Mouse (Mus musculus): ENCODE measurements around the gene Il1r2. TPM values are rescaled to one million over a fixed set of nuclear protein-coding genes. Genes with fewer than 3 reads are reported as not detected.
A peak's percentile ranks its signal among the peaks of the same experiment; 100 is the strongest.

The Il1r2 gene
- polyA plus RNA-seq, 2 experiments, result 0.58 to 1.8 TPM

DNA sequence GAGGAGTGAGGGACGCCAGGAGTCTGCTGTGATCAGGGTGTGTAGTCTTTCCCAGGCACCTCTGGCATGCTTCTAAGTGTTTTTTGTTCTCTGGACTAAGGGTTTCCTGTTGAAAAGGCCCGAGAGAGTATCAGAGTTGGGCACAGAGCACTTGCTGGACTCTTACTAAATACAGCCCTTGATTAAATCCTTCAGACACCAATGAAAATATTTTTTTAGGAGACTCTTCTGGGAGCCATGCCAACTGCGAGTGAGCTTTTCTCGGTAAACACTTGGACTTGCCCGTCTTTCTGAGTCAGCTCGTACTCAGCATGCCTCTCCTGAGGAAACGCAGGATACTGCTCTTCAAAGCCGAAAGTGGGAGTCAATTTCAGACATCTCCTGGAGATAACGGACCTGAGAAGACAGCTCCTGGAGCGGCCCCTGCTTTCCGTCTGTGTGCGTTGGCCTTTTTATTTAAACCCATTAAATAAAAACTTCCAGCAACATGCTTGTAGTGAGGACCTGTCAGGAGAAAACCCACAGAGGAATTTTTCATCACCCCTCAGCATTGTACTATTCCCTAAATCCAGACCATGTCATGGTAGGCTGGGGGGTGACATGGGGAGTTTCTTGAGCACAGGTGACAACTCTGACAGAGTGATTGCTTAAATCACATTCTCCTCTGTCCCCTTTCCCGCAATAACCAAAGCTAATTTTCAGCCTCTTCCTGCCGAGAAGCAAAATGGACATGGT, 66.1 kb downstream of the Il1r2 start:
- DNase-seq (ENCODE audit: low spot score), result peak; percentile 69
- 50% methylated on average over 14 of the region's 14 CpGs for WGBS

DNA sequence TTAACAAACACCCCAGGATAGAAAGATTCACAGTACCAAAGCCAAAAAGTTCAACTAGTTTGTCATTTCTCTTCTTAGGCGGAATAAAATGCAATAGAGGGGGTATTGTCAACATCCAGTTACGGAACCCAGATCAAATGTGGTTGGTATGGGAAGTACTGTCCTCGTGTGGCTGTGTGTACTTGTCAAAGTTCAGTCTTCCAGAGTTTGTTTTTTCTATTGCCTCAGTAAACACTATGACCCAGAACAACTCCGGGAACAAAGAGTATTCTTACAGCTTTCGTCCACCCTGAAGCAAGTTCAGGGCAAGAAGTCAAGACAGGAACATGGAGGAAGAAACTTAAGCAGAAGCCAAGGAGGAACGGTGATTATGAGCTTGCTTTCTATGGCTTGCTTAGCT, 82.2 kb downstream of the Il1r2 start:
- no peak overlapping the region for H3K9ac ChIP-seq (ENCODE audit: low read depth, low read length, severe bottlenecking)

More for the DNA sequence above, 66.1 kb downstream of the Il1r2 start:
- Histone ChIP-seq H3K9ac (ENCODE audit: low read depth, low read length, severe bottlenecking) (no peak overlapping the region), H3K36me3 (ENCODE audit: control insufficient read depth, insufficient read depth, low read length) (no peaks in the 10 kb centered on the region), H3K4me1 (ENCODE audit: control insufficient read depth, insufficient read depth, low read length) (peaks cover 8% of the 10 kb centered on the region), H3K4me3 (replicated peaks; ENCODE audit: low read length) (no peak overlapping the region), H3K4me2 (replicated peaks; ENCODE audit: low read depth, low read length, severe bottlenecking) (0 out of 2 replicates have a peak overlapping the region, but pooled peaks have one; percentile 1), H3K9me3 (ENCODE audit: control insufficient read depth, low read length) (no peaks in the 10 kb centered on the region), H3K27ac (replicated peaks; ENCODE audit: low read depth, low read length) (peak overlapping the region; percentile 43; the same call in 1 of the 2 replicates), H3K27me3 (ENCODE audit: control insufficient read depth, insufficient read depth, low read length) (no peaks in the 10 kb centered on the region)
- peak; percentile 65 for ATAC-seq (ENCODE audit: low FRiP score, low read depth)
- TF ChIP-seq POLR2A (IDR thresholded peaks at IDR 0.05; ENCODE audit: borderline replicate concordance, extremely low read depth, insufficient read depth, insufficient read length), result no peak

GRCm38 (mm10) chr1:40163329-40163917, 89.5 kb downstream of the Il1r2 start:
- Histone ChIP-seq H3K4me2 (replicated peaks; ENCODE audit: low read depth, low read length, severe bottlenecking) (no peak overlapping the region), H3K27ac (replicated peaks; ENCODE audit: low read depth, low read length) (no peak overlapping the region), H3K9ac (ENCODE audit: low read depth, low read length, severe bottlenecking) (no peak overlapping the region), H3K4me3 (replicated peaks; ENCODE audit: low read length) (no peak overlapping the region), H3K9me3 (ENCODE audit: control insufficient read depth, low read length) (0 out of 2 replicates have a peak, but pooled peaks cover 2% of the 10 kb centered on the region), H3K4me1 (ENCODE audit: control insufficient read depth, insufficient read depth, low read length) (no peaks in the 10 kb centered on the region), H3K27me3 (ENCODE audit: control insufficient read depth, insufficient read depth, low read length) (no peaks in the 10 kb centered on the region), H3K36me3 (ENCODE audit: control insufficient read depth, insufficient read depth, low read length) (no peaks in the 10 kb centered on the region)
- ATAC-seq (ENCODE audit: low FRiP score, low read depth), result no peak
- no peak for DNase-seq (ENCODE audit: low spot score)
- WGBS, result 87% methylated on average over 4 of the region's 4 CpGs
- TF ChIP-seq POLR2A (IDR thresholded peaks at IDR 0.05; ENCODE audit: borderline replicate concordance, extremely low read depth, insufficient read depth, insufficient read length), result no peak

More for the DNA sequence above, 82.2 kb downstream of the Il1r2 start:
- H3K27me3 ChIP-seq (ENCODE audit: control insufficient read depth, insufficient read depth, low read length), result no peaks in the 10 kb centered on the region
- no peak for TF ChIP-seq POLR2A (IDR thresholded peaks at IDR 0.05; ENCODE audit: borderline replicate concordance, extremely low read depth, insufficient read depth, insufficient read length)
- H3K4me2 ChIP-seq (replicated peaks; ENCODE audit: low read depth, low read length, severe bottlenecking), result no peak overlapping the region
- no peaks in the 10 kb centered on the region for H3K4me1 ChIP-seq (ENCODE audit: control insufficient read depth, insufficient read depth, low read length)
- H3K36me3 ChIP-seq (ENCODE audit: control insufficient read depth, insufficient read depth, low read length), result no peaks in the 10 kb centered on the region
- H3K4me3 ChIP-seq (replicated peaks; ENCODE audit: low read length), result no peak overlapping the region
- WGBS, result 94% methylated on average over 6 of the region's 6 CpGs
- DNase-seq (ENCODE audit: low spot score), result no peak
- H3K27ac ChIP-seq (replicated peaks; ENCODE audit: low read depth, low read length), result no peak overlapping the region
- no peaks in the 10 kb centered on the region for H3K9me3 ChIP-seq (ENCODE audit: control insufficient read depth, low read length)
- no peak for ATAC-seq (ENCODE audit: low FRiP score, low read depth)

- no peak for TF ChIP-seq POLR2A (IDR thresholded peaks at IDR 0.05; ENCODE audit: borderline replicate concordance, extremely low read depth, insufficient read depth, insufficient read length)
- Histone ChIP-seq H3K9me3 (ENCODE audit: control insufficient read depth, low read length) (0 out of 2 replicates have a peak, but pooled peaks cover 2% of the 10 kb centered on the region), H3K27ac (replicated peaks; ENCODE audit: low read depth, low read length) (no peak overlapping the region), H3K9ac (ENCODE audit: low read depth, low read length, severe bottlenecking) (no peak overlapping the region), H3K4me2 (replicated peaks; ENCODE audit: low read depth, low read length, severe bottlenecking) (no peak overlapping the region), H3K27me3 (ENCODE audit: control insufficient read depth, insufficient read depth, low read length) (no peaks in the 10 kb centered on the region), H3K36me3 (ENCODE audit: control insufficient read depth, insufficient read depth, low read length) (no peaks in the 10 kb centered on the region), H3K4me1 (ENCODE audit: control insufficient read depth, insufficient read depth, low read length) (no peaks in the 10 kb centered on the region), H3K4me3 (replicated peaks; ENCODE audit: low read length) (no peak overlapping the region)
- 83% methylated on average over 4 of the region's 4 CpGs for WGBS
- DNase-seq (ENCODE audit: low spot score) (no peak), ATAC-seq (ENCODE audit: low FRiP score, low read depth) (no peak)
Measured at GRCm38 (mm10) chr1:40164331-40164730, 90.5 kb downstream of the Il1r2 start.

GRCm38 (mm10) chr1:40167585-40167984, 93.7 kb downstream of the Il1r2 start:
- Histone ChIP-seq H3K9ac (ENCODE audit: low read depth, low read length, severe bottlenecking) (no peak overlapping the region), H3K27ac (replicated peaks; ENCODE audit: low read depth, low read length) (no peak overlapping the region), H3K4me3 (replicated peaks; ENCODE audit: low read length) (no peak overlapping the region), H3K36me3 (ENCODE audit: control insufficient read depth, insufficient read depth, low read length) (no peaks in the 10 kb centered on the region), H3K9me3 (ENCODE audit: control insufficient read depth, low read length) (0 out of 2 replicates have a peak, but pooled peaks cover 2% of the 10 kb centered on the region), H3K27me3 (ENCODE audit: control insufficient read depth, insufficient read depth, low read length) (no peaks in the 10 kb centered on the region), H3K4me1 (ENCODE audit: control insufficient read depth, insufficient read depth, low read length) (no peaks in the 10 kb centered on the region), H3K4me2 (replicated peaks; ENCODE audit: low read depth, low read length, severe bottlenecking) (no peak overlapping the region)
- ATAC-seq (ENCODE audit: low FRiP score, low read depth) (no peak), DNase-seq (ENCODE audit: low spot score) (no peak)
- TF ChIP-seq POLR2A (IDR thresholded peaks at IDR 0.05; ENCODE audit: borderline replicate concordance, extremely low read depth, insufficient read depth, insufficient read length), result no peak
- 80% methylated on average over 8 of the region's 8 CpGs for WGBS
